Mouse (Mus musculus) lung, postnatal 14 days (tissue): ENCODE measurements around the gene Polr3gl.

Source experiments
- DNase-seq: peaks from one replicate; pipeline ENCODE4 v3.0.0; 2021

The Polr3gl gene

DNA sequence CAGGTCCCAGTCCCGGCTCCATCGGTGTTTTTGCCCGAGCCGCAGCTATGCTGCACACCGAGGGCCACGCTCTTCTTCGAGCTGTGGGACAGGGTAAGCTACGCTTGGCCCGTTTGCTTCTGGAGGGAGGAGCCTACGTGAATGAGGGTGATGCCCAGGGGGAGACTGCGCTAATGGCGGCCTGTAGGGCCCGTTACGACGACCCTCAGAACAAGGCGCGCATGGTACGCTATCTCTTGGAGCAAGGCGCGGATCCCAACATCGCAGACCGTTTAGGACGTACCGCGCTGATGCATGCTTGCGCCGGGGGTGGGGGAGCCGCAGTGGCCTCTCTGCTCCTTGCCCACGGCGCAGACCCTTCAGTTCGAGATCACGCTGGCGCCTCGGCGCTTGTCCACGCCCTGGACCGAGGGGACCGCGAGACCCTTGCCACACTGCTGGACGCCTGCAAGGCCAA is 3.5 kb upstream of the Polr3gl start:
- DNase-seq, result no peak

DNA sequence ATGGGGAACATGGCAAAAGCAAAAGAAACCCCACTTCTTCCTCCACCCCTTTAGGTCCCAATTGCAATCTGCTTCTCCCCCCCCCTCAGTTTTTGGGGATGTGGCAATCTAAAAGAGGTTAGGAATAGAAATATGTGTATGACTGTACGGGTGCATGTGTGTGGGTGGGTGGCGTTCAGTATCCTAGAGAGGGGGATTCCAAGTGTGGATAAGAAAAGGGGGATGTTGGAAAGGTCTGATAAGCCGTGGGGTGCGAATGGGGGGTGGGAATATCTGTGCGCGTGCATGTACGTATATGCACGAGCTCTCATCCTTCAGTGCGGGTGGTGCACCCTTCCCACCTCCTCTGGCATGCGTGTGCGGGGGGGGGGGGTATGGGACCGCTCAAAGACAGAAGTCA is 2.9 kb upstream of the Polr3gl start:
- DNase-seq, result no peak

DNA sequence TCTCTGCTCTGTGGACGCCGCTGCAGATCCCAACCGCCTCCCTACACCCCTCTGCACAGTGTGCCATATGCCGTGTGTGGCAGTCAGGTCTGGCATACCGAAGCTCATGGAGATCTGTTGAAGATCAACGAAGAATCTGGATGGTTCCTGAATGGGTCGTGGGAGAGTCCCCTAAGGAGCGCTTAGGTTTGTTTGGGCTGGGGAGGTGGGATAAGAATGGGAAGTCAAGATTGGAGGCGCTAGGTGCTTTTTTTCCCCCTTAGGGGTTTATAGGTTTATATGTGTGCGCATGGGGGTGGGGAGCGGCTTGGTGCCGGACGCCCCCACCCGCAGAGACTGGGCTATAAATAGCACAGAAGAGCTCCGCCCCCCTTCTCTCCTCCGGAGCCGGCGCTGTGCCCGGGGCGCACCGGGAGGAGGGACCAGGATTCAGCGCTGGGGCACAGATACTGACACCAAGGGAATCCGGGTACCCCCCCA is 2.3 kb upstream of the Polr3gl start, which contains the start of gene Ankrd34a:
Gene Ankrd34a (plus strand): TSS at position 409 of the 480 bp plus-strand sequence.
- DNase-seq, result peak; percentile 40

DNA sequence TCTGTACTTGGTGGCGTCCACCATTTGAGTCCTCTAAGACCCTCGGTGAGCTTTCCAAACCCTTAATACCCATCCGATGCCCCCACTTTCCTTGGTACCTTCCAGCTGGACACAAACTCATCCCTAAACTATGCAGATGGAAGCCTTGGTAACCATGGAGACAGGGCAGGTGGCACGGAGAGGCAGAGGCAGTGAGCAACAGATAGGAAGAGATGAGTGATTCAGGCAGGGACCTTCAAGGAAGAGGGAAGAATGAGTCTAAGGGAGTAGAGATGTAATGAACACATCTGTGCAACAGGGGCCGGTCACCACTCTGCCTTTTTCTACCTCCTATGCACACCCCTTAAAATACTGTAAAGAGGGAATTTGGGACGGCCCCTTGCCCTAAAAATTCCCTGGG is 1.7 kb upstream of the Polr3gl start:
- DNase-seq, result no peak

DNA sequence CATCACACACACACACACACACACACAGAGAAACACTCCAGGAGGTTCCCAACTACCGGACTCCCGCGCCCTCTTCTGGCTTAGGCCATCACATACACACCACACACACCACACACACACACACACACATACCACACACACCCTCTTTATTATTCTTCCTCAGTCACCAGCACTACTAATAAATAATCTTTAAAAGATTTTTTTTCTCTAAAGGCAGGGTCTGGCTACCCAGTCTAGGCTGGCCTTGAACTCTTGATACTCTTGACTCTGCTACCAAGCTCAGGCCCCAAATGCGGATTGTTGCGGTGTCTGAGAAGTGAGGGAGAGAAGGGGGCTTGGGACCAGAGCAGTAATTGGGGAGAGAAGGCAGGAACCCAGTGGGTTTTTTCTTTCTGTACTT is 870 bp upstream of the Polr3gl start:
- no peak for DNase-seq

DNA sequence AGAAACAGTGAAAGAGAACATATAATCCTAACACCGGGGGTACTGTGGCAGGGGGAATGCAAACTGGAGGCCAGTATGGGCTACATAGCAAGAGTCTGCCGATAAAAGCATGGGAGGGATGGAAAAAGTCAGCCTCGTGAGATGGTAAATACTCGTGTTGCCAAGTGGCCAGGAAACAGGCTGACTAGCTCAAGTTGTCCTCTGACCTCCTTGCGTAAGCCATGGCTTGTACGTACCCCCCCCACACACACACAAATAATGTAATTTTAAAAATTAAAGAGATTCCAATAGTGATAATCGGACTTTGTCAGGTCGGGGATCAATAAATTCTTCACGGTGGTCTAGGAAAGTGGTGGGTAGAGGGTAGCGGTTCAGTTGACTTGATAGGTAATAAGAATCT is 607 bp downstream of the Polr3gl start:
- peak; percentile 41 for DNase-seq

DNA sequence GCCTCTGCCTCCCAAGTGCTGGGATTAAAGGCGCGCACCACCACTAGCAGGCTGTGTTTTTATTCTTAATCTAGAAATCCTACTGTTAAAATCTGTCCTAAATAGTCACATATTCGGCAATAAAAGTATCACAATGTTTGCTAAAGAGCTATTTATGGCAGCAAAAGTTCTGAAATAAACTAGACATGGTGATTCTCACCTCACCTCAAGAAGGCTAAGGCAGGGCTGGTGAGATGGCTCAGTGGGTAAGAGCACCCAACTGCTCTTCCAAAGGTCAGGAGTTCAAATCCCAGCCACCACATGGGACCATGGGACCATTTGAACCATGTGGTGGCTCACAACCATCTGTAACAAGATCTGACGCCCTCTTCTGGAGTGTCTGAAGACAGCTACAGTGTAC is 3.3 kb downstream of the Polr3gl start:
- DNase-seq, result no peak

DNA sequence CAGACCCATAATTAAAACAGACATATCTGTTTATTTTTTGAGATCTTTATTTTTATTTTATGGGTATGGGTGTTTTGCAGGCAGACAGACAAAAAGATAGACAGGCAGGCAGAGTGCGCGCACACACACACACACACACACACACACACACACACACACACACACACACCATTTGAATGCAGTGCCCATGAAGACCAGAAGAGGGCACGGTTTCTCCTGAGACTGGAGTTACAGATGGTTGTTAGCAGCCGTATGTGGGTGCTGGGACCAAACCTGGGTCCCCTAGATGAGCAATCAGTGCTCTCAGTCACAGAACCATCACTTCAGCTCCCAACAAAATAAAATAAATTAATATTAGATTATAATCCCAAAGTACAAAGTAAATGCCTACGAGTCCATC is 10.6 kb downstream of the Polr3gl start:
- no peak for DNase-seq

DNA sequence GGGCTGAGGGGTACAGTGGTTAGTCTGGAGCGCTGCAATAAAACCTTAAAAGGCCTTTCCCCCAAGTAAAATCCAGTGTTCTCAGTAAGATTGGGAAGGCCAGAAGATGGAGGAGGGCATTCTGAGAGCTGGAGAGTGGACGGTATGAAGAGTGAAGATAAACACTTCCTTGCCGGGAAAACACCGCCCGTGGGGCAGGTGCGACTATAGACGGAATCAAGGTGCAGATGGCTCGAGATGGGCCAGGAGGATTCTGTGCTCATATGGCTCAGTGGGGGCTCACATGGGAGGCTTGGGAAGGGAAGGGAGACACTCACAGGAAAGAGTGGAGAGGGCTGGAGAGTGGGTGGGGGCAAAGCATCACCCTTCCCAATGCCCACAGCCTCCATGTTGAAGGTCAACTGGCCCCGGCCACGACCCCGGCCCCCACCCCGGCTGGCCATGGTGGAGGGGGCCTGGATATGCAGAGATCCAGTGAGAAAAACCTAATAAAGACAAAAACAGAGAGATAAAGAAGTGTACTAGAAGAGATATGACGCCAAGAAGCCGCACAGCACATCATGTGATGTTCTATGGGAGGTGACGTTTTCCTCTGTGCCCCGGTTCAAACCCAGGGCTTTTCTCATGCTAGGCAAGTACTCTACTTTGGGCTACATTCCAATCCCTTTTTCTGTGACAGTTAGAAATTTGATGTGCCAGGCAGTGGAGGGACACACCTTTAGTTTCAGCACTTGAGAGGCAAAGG is 12.0 kb downstream of the Polr3gl start:
- no peak for DNase-seq

DNA sequence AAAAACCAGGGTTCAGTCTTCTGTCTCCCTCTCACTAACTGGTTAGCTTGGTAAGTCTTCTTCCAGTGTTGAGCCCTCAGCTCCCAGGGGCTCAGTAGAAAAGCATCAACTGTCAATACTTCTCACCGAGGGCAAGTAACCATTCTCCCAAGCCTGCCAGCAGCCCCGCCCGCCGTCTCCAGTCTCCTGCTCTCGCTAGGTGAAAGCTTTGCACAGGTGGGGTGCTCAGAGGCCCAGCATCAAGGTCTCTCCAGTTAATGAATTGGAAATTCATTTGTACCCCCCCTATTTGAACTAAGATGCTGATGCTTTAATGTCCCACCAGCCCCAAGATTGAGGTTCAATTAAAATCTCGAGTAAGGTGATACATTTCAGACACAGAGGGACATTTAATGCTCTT is 12.8 kb downstream of the Polr3gl start:
- no peak for DNase-seq

DNA sequence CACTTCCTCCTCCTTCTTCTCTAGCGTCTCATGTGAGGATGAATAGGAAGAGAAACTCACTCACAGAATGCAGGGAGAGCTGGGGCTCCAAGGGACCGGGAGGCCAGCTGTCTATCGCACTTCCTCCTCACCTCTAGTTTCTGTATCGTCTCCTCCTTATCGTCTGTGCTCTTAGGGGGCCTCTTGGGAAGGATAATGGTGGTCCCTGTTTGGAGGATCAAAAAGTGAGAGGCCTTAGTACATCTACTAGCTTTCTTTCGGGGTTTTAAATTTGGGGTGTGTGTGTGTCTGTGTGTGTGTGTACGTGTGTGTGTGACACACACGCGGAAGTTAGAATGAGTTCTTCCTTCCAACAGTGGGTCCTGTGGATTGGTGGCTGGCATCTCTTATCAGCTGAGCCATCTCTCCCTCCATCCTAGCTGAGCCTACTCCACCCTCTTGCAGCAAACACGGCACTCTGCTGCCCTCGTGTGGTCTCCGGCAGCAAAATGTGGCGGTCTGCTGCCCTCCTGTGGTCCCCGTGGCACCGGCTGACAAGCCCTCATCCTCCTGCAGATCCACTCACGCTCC is 14.0 kb downstream of the Polr3gl start:
- DNase-seq, result peak; percentile 94

DNA sequence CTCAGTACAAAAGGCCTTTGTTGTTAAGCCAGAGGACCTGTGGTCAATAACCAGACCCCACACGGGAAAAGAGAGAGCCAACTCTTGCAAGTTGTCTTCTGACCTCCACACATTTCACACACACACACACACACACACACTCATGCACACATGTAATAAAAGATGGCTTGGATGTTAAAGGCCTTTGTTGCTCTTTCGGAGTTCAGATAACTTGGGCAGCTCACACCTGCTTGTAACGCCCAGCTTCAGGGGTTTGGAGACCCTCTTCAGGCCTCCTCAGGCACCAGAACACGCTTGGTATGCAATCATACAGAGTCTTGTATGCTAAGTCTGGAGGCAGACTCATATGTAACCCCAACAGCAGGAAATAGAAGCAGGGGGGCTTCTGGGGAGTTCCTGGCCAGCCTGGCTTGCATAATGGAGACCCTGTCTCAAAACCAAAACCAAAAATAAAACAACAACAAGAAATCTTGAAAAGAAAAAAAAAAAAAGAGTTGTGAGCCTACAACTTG is 14.7 kb downstream of the Polr3gl start:
- no peak for DNase-seq

DNA sequence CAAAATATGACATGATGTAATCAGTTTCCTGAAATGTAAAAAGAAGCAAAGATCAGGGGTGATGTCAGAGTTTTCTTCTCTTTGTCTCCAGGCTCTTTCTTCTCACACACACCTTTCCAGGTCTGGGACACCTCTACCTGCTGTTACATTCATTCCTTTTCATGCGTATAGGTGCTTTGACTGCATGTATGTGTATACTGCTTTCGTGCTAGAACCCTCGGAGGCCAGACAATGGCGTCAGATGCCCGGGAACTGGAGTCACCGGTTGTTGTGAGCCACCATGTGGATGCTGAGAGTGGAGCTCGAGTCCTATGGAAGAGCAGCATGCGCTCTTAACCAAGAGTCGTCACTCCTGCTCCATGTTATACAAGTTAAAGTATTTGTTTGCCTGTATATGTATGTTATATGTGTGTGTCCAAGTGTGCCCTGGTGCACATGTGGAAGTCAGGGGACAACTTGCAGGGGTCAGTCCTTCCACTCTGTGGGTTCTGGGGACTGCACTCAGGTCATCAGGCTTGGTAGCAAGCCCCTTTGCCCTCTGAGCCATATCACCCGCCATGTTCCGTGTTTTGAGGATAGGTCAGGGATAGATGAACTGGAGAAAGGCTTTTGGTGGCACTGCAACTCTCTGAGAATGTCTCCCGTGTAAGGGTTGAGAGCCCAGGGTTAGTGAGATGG is 15.3 kb downstream of the Polr3gl start:
- DNase-seq, result no peak

DNA sequence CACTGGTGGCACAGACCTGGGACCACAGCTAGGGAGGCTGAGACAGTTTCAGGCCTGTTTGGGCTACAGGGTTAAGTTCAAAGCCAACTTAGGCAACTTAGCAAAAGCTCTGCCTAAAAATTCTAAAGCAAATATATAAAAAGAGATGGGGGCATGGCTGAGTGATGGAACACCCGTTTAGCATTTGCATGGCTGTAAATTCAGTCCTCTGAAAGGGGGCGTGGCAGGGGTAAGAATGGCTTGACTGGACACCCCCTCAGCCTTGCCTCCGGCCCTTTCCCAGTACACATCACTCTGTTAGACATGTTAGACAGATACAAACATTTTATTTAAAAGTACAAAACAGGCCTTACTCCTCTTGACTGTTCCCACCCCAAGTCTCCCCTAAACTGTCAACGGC is 16.4 kb downstream of the Polr3gl start:
- DNase-seq, result no peak

DNA sequence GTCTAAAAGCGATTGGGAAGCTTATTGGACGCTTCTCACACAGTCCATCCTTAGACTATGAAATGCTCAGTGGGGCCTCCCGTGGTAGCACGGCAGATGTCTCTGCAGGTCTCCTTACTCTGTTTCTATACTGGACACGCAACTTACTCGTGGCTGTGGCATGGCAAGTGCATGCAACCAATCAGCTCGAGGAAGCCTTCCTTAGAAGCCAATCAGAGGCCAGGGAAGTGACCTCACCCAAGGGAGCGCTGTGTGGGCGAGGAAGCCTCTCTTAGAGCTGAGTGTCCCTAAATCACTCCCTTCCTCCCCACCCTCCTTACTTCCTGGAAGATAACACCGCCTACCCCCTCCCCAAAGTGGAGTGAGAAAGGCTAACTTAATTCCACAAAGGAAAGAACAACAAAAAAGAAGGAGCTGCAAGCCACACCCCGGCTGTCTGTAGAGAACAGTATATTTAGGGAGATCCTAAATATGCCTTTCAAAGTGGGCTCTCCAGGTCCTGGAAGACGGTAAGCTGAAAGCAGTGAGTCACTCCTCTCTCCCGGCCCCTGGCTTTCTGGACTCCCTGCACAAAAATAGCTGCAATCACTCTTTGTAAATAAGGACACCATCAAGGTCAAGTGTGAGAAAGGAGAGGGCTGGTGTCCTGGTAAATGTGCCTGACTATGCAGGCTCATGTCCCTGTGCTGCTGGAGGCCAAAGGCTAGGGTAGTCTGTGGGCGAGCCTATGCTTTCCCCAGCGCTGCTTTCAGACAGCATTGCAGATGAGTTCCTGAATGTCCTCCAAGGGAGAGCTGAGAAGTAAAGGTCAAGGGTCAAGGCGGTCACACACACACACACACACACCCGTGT is 17.1 kb downstream of the Polr3gl start, which contains the start of gene Gm16253:
Gene Gm16253 (plus strand): TSS at position 295 of the 852 bp plus-strand sequence.
- DNase-seq, result peak; percentile 91

DNA sequence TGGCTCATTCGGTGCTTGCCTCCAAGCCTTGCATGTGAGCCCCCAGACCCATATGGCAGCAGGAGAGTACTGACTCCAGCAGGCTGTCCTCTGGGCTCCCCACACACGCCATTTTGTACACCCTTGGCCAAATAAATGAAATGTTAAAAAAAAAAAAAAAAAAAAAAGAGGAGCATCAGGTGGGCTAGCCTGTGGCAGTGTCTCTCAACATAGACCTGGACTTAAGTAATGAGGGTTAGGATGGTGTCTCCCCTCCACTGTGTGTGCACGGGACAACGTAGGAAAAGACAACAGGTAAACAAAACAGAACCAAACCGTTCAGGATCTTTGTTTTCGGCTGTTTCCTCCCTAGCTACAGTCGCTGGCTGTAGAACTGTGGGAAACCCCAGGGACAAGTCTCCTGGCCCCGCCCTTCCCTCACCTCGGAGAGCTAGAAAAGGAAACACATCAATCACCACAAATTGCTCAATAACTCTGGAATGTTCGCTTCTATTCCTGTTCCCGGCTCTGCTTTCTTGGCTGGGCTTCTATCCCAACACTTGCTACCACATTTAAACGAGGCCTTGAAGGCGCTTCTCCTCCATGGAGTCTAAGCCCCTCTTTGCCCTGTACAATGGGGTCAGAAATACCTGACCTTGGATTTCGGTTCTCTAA is 17.8 kb downstream of the Polr3gl start:
- peak; percentile 84 for DNase-seq

DNA sequence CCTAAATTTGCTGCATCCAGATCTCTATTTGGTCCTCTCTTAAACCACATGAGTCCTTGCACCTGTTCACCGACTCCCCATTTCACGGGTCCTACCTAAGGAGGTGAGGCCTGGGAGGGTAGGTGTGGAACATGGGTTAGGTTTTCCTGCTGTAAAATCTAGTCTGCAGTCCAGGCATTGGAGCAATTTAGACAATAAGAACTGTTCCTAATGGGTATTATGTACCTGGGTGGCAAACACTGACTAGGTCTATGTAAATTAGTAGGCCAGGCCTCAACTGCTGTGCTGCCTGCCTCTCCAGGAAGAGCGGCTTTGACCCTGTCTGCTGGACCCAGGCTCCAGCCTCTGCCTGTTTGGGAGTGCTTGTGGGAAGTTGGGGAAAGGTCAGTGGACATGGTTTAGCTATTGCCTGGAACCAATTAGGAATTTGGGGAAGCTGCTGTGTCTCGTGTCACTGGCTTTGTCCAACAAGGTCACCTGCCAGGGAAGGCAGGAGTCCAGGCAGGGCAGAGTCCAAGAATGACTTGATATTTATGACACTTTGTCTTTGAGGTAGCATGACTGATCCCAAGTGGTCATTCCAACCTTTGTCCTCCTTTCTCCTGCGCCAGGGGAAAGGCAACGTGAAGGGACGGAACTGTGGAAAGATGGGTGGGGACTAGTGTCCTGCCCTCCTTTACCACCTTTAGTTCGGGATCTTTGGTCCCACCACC is 18.6 kb downstream of the Polr3gl start:
- DNase-seq, result no peak

DNA sequence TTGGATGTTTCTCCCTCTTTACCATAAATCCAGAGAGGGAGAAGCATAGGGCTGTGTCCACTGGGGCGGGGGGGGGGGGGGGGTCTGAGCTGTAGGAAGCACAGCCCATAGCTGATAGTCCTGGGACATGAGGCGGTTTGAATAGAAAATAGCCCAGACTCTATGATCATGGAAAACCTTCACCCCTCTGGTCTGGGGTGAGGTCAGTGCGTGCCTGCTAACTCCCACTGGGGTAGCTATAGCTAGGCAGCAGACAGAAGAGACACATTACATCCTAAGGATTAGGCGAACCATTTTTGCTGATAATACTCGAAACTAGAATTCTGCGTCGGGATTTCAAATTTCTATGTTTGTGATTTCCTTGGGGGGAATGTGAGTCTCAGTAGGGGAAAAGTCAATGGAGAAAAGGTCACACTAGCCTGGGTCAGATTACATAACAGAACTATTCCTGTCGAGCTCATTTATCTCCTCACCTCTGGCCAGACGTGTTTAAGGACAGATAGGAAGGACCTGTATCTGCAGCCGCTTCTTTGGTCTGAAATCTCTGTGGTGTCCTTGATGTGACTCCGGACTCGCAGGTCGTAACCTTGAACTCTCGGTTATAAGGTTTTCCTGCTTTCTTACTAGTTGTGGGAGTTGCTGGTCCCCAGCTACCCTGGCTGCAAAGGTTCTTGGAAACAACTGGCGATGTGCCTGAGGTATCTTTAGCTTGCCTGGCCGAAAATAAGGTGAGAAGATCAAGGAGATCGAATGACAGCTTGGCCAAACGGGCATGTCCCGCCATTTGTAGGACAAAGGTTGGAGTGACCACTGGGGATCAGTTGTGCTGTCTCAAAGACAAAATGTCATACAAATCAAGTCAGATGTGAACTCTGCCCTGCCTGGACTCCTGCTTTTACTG is 20.1 kb downstream of the Polr3gl start:
- DNase-seq, result no peak

DNA sequence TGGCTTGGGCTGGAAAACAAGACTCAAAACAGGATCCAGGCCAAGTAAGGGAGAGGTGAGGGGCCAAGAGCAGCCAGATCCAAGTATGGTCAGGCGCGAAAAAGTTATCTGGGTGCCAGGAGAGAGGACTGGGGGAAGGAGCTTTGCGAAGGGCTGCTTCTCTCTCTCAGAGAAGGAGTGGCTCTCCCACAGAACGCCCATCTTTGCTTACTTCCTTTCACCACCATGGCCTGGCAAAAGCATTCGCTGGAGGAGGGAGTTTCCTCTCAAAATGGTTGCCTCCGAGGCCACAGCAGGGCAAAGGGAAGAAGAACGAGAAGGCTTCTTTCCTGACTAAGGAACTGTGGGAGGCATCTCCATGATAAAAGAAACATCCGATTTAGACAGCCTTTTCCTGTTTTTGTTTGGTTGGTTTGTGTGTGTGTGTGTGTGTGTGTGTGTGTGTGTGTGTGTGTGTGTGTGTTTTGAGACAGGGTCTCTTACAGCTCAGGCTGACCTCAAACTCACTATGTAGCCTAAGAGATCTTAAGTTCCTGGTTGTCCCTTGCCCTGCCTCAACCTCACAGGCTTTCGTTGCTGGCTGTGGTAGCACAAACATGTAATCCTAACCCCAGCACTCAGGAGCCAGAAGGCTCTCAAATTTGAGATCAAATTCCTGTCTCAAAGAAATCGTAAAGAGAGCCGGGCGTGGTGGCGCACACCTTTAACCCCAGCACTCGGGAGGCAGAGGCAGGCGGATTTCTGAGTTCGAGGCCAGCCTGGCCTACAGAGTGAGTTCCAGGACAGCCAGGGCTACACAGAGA is 21.9 kb downstream of the Polr3gl start:
- DNase-seq, result peak; percentile 57
